Mouse (Mus musculus): ENCODE data around the gene Gsg1l.

DNA sequence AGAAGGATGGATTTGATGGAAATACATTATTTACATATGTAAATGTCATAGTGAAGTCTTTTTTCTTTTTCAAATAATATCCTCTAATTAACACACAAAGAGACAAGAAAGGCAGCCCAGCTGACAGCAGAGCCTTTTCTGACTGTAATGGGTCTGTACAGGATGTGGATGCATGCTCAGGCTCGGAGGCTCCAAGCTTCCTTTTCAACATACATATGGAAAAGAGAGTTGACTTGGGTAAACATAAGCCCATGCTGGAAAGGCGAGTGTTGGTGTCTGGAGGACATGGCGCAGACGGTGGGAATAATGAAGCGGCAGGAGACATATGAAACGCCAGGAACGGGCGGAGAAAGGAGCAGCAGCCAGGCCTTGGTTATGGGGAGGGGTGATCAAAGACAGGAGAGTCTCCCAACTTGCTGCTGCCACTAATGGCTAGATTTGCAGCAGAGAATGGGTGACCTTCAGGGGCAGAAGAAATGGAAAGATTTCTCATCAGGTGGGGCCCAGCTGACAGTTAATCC is 118.1 kb downstream of the Gsg1l start:
- TF ChIP-seq POLR2A (IDR thresholded peaks at IDR 0.05; ENCODE audit: insufficient read depth, low read length) (no peak), CTCF (IDR thresholded peaks at IDR 0.05; ENCODE audit: low read depth, low read length) (no peak), EP300 (IDR thresholded peaks at IDR 0.05; ENCODE audit: insufficient read depth, low read depth, low read length) (no peak)

Measured in ES-Bruce4 (cell line).